Mouse (Mus musculus): Measurements from ENCODE around the gene Runx2.

Gene Runx2

GRCm38 (mm10) chr17:44455681-44456600 is 358.7 kb downstream of the Runx2 start:
- DNase-seq: peak; percentile 51

- DNase-seq: no peak
Measured at GRCm38 (mm10) chr17:44449915-44450471, 364.6 kb downstream of the Runx2 start.
